8 mouse cellular contexts compared by ENCODE assay signal in the genomic region with DNA sequence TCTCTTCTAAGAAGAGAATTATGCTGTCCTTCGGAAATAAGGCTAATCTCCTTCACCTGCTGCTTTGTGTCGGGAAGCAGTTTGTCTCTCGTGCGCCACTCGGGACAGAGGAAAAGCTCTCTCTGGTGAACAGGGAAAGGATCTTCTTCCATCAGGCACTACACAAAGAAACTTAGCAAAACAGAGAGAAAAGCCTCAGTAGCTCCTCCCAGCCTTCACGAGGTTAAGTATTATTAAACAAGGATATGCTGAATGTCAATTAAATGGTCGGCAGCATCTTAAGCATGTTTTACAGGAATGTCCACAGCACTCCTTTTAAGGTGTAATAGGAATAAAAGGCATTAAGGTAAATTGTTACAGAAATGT. TPM values are rescaled to one million over a fixed set of nuclear protein-coding genes. Genes with fewer than 3 reads are reported as not detected.
DNase-seq lines count a peak whose midpoint lies in the region; ATAC-seq and TF ChIP-seq lines count a peak whose summit lies in the region.

No protein-coding gene starts in this region.

- no peaks in the 10 kb centered on the region for H3K27me3 ChIP-seq in kidney, embryonic 14.5 days (ENCODE audit: control insufficient read depth, insufficient read depth, low read length)
- no peaks in the 10 kb centered on the region for H3K27me3 ChIP-seq in hindbrain, embryonic 15.5 days
- H3K27me3 ChIP-seq in midbrain, embryonic 13.5 days, result no peaks in the 10 kb centered on the region

- H3K4me2 ChIP-seq in kidney, embryonic 14.5 days (replicated peaks; ENCODE audit: low read depth, low read length), result peak overlapping the region; percentile 87
- H3K4me2 ChIP-seq in hindbrain, embryonic 15.5 days, result peak overlapping the region; percentile 92
- peak overlapping the region; percentile 89 for H3K4me2 ChIP-seq in midbrain, embryonic 13.5 days (replicated peaks)

- H3K9me3 ChIP-seq in kidney, embryonic 14.5 days (ENCODE audit: control insufficient read depth, low read length), result no peaks in the 10 kb centered on the region
- no peaks in the 10 kb centered on the region for H3K9me3 ChIP-seq in hindbrain, embryonic 15.5 days
- no peaks in the 10 kb centered on the region for H3K9me3 ChIP-seq in midbrain, embryonic 13.5 days

- no peak for TF ChIP-seq POLR2A in bone marrow macrophage, adult 2 months (IDR thresholded peaks at IDR 0.05; ENCODE audit: borderline replicate concordance, low read depth, low read length)

- DNase-seq in kidney, adult 9 months, result no peak
- DNase-seq in layer of hippocampus, postnatal 36 days, result no peak
- DNase-seq in cerebellum, postnatal 10 days, result no peak
- DNase-seq in cerebellum, adult 8-10 months, result no peak

- peak overlapping the region; percentile 86 for H3K4me3 ChIP-seq in kidney, embryonic 14.5 days (ENCODE audit: low read length)
- peak overlapping the region; percentile 93 for H3K4me3 ChIP-seq in bone marrow macrophage, adult 2 months (ENCODE audit: insufficient read depth, low read length)
- H3K4me3 ChIP-seq in hindbrain, embryonic 15.5 days, result peak overlapping the region; percentile 68
- H3K4me3 ChIP-seq in midbrain, embryonic 13.5 days (replicated peaks), result peak overlapping the region; percentile 70

- no peak for TF ChIP-seq CTCF in bone marrow macrophage, adult 2 months (IDR thresholded peaks at IDR 0.05; ENCODE audit: low read depth, low read length)

- no peak for ATAC-seq in kidney, embryonic 14.5 days (ENCODE audit: low FRiP score, low TSS enrichment)
- no peak for ATAC-seq in hindbrain, embryonic 15.5 days (ENCODE audit: low FRiP score, low read depth)
- ATAC-seq in midbrain, embryonic 13.5 days, result no peak

- peaks cover 5% of the 10 kb centered on the region; the same call in 1 of the 2 replicates for H3K36me3 ChIP-seq in kidney, embryonic 14.5 days (ENCODE audit: control insufficient read depth, insufficient read depth, low read length)
- no peaks in the 10 kb centered on the region for H3K36me3 ChIP-seq in hindbrain, embryonic 15.5 days
- peaks cover 3% of the 10 kb centered on the region; the same call in 1 of the 2 replicates for H3K36me3 ChIP-seq in midbrain, embryonic 13.5 days

- peak overlapping the region; percentile 62; the same call in 1 of the 2 replicates for H3K27ac ChIP-seq in kidney, embryonic 14.5 days (ENCODE audit: low read depth, low read length)
- no peak overlapping the region for H3K27ac ChIP-seq in bone marrow macrophage, adult 2 months (ENCODE audit: insufficient read depth, low read depth, low read length)
- peak overlapping the region; percentile 84 for H3K27ac ChIP-seq in hindbrain, embryonic 15.5 days (replicated peaks)
- H3K27ac ChIP-seq in midbrain, embryonic 13.5 days, result peak overlapping the region; percentile 86

- 0 out of 2 replicates have a peak overlapping the region, but pooled peaks have one; percentile 37 for H3K9ac ChIP-seq in kidney, embryonic 14.5 days (ENCODE audit: low read depth, low read length)
- peak overlapping the region; percentile 54 for H3K9ac ChIP-seq in hindbrain, embryonic 15.5 days
- H3K9ac ChIP-seq in midbrain, embryonic 13.5 days (replicated peaks), result peak overlapping the region; percentile 34

- H3K4me1 ChIP-seq in kidney, embryonic 14.5 days (ENCODE audit: control insufficient read depth, insufficient read depth, low read length), result peaks cover 3% of the 10 kb centered on the region; the same call in 1 of the 2 replicates
- peaks cover 4% of the 10 kb centered on the region; the same call in 1 of the 2 replicates for H3K4me1 ChIP-seq in bone marrow macrophage, adult 2 months (ENCODE audit: control insufficient read depth, insufficient read depth, low read length)
- H3K4me1 ChIP-seq in hindbrain, embryonic 15.5 days (replicated peaks), result peaks cover 12% of the 10 kb centered on the region
- H3K4me1 ChIP-seq in midbrain, embryonic 13.5 days (replicated peaks), result peaks cover 17% of the 10 kb centered on the region

- 2% methylated on average over 7 of the region's 7 CpGs for WGBS in kidney, embryonic 14.5 days
- under 1% methylated on average over 7 of the region's 7 CpGs for WGBS in hindbrain, embryonic 15.5 days
- 0% methylated on average over 7 of the region's 7 CpGs for WGBS in midbrain, embryonic 13.5 days

RNA-seq across cellular contexts. Expression of a gene that starts 0.3 kb away (rescaled TPM):
- polyA plus RNA-seq in kidney, embryonic 14.5 days (2014; fragmentation: Nextera tagmentation; extraction: Ambion mirVana), result 52.8 and 54.6 TPM in 2 replicates
- 14.6 and 17.4 TPM in 2 replicates for polyA plus RNA-seq in bone marrow macrophage, adult 2 months (2012; ENCODE audit: insufficient read depth, insufficient read length, missing spikeins)
- 38.5 and 40.1 TPM in 2 replicates for polyA plus RNA-seq in hindbrain, embryonic 15.5 days (2015; fragmentation: Nextera tagmentation; extraction: Ambion mirVana)
- 44.7 and 47.3 TPM in 2 replicates for polyA plus RNA-seq in midbrain, embryonic 13.5 days (2015; fragmentation: Nextera tagmentation; extraction: Ambion mirVana)
- 10 to 100 TPM; 15.1 TPM for total RNA-seq in layer of hippocampus, postnatal 36 days (2021)
